Mouse (Mus musculus) embryonic fibroblast, embryonic 13.5 days (primary cell): ENCODE measurements around the gene Slc16a8. TPM values are rescaled to one million over a fixed set of nuclear protein-coding genes. Genes with fewer than 3 reads are reported as not detected.

ENCODE experiments used
- H3K27ac ChIP-seq: 2 replicates; pipeline ENCODE4 v1.5.1; 2012; ENCODE audit warnings: low read length, control low read depth, inconsistent platforms; ENCODE audit not compliant: insufficient read depth
- H3K4me1 ChIP-seq: 2 replicates; pipeline ENCODE4 v1.6.1; 2011; ENCODE audit warnings: low read length; ENCODE audit not compliant: control insufficient read depth, insufficient read depth
- H3K4me3 ChIP-seq: 2 replicates; pipeline ENCODE4 v1.5.1; 2011; ENCODE audit warnings: mild to moderate bottlenecking, control low read depth, low read length; ENCODE audit not compliant: insufficient read depth
- CTCF ChIP-seq: IDR thresholded peaks from 2 replicates; pipeline ENCODE4 v1.5.1; 2011; ENCODE audit warnings: mild to moderate bottlenecking, control low read depth, low read length, moderate library complexity, borderline replicate concordance; ENCODE audit not compliant: insufficient read depth
- POLR2A ChIP-seq: IDR thresholded peaks from 2 replicates; pipeline ENCODE4 v1.6.1; 2011; ENCODE audit warnings: low read depth, mild to moderate bottlenecking, control low read depth, low read length, moderate library complexity
- polyA plus RNA-seq: library from polyadenylated mRNA; stranded (reverse); fragments of >200 nt; gene quantifications from 2 replicates; pipeline ENCODE4 v1.2.4, GENCODE M21; 2011; ENCODE audit warnings: low read depth; ENCODE audit not compliant: missing spikeins, insufficient read length

Gene Slc16a8
- polyA plus RNA-seq, 1 experiment, result not detected

GRCm38 (mm10) chr15:79224685-79225084 is 29.9 kb downstream of the Slc16a8 start:
- TF ChIP-seq CTCF (peak; percentile 57), POLR2A (no peak)
- Histone ChIP-seq H3K4me1 (no peaks in the 10 kb centered on the region), H3K27ac (no peak overlapping the region), H3K4me3 (no peak overlapping the region)

DNA sequence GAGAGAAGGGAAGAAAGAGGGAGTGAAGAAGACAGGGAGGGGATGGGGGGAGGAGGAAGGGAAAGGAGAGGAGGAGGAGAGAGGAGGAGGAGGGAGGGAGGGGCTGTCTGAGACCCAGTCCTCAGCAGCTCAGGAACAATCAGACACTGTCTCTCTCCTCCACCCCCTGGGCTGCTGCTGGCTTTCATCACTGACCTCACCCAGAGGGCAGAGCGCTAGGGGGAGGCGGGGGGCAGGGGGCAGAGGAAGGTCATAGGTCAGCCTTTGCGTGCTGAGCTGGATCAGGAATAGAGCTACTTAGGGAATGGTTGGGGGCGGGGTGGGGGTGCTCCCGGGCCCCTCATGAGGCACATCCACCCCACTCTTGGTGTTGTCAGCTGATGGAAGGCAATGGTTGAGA is 30.9 kb downstream of the Slc16a8 start:
- TF ChIP-seq POLR2A (no peak), CTCF (no peak)
- H3K4me3 ChIP-seq, result no peak overlapping the region
- H3K4me1 ChIP-seq, result no peaks in the 10 kb centered on the region
- no peak overlapping the region for H3K27ac ChIP-seq

DNA sequence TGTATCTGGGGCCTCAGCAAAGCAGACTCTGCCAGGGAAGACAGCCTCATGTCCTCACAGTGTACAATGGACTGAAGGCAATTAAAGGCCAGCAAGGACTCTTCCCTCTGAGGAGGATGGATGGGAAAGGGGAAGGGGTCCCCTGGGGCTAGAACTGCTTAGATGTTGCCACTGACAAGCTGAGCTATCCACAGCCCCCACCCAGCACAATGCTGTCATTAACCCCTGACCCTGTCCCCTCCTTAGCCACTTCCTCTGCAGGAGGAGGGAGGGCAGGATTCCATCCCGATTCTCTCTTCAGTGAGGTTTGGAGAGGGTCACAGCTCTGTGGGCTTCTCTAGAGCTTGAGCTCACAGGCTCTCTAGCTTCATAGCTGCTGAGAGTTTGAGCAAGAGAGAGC is 35.0 kb downstream of the Slc16a8 start:
- H3K4me3 ChIP-seq, result no peak overlapping the region
- H3K27ac ChIP-seq, result no peak overlapping the region
- no peaks in the 10 kb centered on the region for H3K4me1 ChIP-seq
- no peak for TF ChIP-seq POLR2A
- no peak for TF ChIP-seq CTCF

DNA sequence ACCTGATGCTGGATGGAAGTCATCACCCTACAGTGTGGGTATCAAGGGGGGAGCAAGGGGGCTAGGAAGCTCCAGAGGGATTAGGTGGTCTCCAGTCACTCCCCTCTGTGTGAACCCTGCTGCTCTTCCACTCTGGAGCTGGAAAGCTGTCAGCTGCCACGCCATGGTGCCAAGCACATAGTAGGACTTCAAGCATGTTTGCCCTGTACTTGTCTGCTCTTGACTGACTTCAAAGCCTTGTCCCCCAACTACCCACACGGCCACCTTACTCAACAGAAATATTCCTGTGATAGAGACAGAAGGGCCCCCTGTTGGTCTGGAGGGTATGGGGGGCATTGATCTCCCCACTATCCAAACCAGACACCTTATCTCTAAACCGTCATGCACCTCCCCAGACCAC is 38.4 kb downstream of the Slc16a8 start:
- Histone ChIP-seq H3K4me3 (no peak overlapping the region), H3K4me1 (no peaks in the 10 kb centered on the region), H3K27ac (no peak overlapping the region)
- no peak for TF ChIP-seq CTCF
- TF ChIP-seq POLR2A, result no peak

- Histone ChIP-seq H3K4me3 (no peak overlapping the region), H3K4me1 (no peaks in the 10 kb centered on the region), H3K27ac (no peak overlapping the region)
- no peak for TF ChIP-seq POLR2A
- no peak for TF ChIP-seq CTCF
These were observed 41.0 kb downstream of the Slc16a8 start for GRCm38 (mm10) chr15:79213591-79213990.

GRCm38 (mm10) chr15:79212750-79213446 is 41.7 kb downstream of the Slc16a8 start:
- Histone ChIP-seq H3K4me3 (no peak overlapping the region), H3K27ac (no peak overlapping the region), H3K4me1 (no peaks in the 10 kb centered on the region)
- no peak for TF ChIP-seq CTCF
- no peak for TF ChIP-seq POLR2A

DNA sequence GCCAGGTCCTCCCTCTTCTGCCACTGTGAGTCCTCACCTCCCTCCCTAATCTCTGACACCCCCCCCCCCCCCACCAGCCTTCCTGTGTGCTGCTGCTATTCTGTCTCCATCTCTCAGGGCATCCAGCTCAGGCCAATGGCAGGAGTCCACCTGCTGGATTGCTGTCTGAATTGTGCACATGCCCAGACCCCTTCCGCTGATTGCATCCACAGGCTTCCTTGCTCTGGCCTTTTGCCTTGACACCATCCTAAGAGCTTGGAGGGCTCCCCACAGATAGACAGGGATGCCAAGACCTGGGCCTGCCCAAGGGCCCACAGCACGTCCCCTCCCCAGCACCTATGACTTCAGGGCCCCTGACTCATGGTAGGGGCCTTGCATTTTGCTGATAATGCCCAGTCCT is 44.2 kb downstream of the Slc16a8 start:
- Histone ChIP-seq H3K4me1 (no peaks in the 10 kb centered on the region), H3K27ac (no peak overlapping the region), H3K4me3 (no peak overlapping the region)
- TF ChIP-seq POLR2A, result no peak
- no peak for TF ChIP-seq CTCF

GRCm38 (mm10) chr15:79208758-79209439 is 45.7 kb downstream of the Slc16a8 start:
- Histone ChIP-seq H3K27ac (no peak overlapping the region), H3K4me1 (no peaks in the 10 kb centered on the region), H3K4me3 (no peak overlapping the region)
- no peak for TF ChIP-seq CTCF
- no peak for TF ChIP-seq POLR2A

DNA sequence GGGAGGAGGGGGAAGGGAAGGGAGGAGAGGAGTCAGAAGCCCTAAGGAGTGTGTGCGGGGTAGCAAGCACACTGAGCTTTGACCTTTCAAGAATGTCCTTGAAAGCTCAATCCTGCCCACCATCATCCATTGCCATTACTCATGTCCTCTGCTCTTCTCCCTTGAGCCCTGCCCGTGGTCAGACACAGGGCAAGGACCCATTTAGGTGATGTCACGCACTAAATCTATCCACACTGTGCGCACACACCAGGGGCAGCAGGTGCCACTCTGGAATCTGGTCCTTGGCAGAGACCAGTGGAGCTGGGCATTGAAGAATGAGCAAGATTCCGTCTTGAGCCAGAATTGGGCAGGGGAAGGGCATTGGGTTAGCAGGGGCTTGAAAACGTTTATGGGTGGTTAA is 46.4 kb downstream of the Slc16a8 start:
- TF ChIP-seq POLR2A (no peak), CTCF (no peak)
- no peaks in the 10 kb centered on the region for H3K4me1 ChIP-seq
- no peak overlapping the region for H3K27ac ChIP-seq
- no peak overlapping the region for H3K4me3 ChIP-seq

GRCm38 (mm10) chr15:79202575-79202974 is 52.0 kb downstream of the Slc16a8 start:
- H3K27ac ChIP-seq, result no peak overlapping the region
- no peak overlapping the region for H3K4me3 ChIP-seq
- TF ChIP-seq CTCF, result no peak
- TF ChIP-seq POLR2A, result no peak
- no peaks in the 10 kb centered on the region for H3K4me1 ChIP-seq

- H3K4me3 ChIP-seq, result no peak overlapping the region
- no peak for TF ChIP-seq POLR2A
- no peak for TF ChIP-seq CTCF
- no peaks in the 10 kb centered on the region for H3K4me1 ChIP-seq
- no peak overlapping the region for H3K27ac ChIP-seq
These were observed 52.9 kb downstream of the Slc16a8 start for GRCm38 (mm10) chr15:79201491-79202150.

Other genes with a start within 250 kb of the Slc16a8 start
- gene H1f0, start 226.3 kb downstream of the Slc16a8 start, polyA plus RNA-seq, result 107 and 206 TPM in 2 replicates
- not detected in 2 replicates for gene Galr3, start 212.9 kb downstream of the Slc16a8 start, polyA plus RNA-seq
- 10.4 and 13.8 TPM in 2 replicates for gene Ankrd54, start 191.9 kb downstream of the Slc16a8 start, polyA plus RNA-seq
- gene Eif3l, start 179.6 kb downstream of the Slc16a8 start, polyA plus RNA-seq, result 247 and 268 TPM in 2 replicates
- 17.0 and 27.4 TPM in 2 replicates for gene Micall1, start 145.9 kb downstream of the Slc16a8 start, polyA plus RNA-seq
- gene Polr2f, start 113.8 kb downstream of the Slc16a8 start, polyA plus RNA-seq, result 82.7 and 96.6 TPM in 2 replicates
- 1.7 and 2.2 TPM in 2 replicates for gene 1700088E04Rik, start 113.5 kb downstream of the Slc16a8 start, polyA plus RNA-seq
- 1.0 TPM in 1 of 2 replicates, not detected in the other for gene Sox10, start 89.5 kb downstream of the Slc16a8 start, polyA plus RNA-seq
- gene Pick1, start 25.6 kb downstream of the Slc16a8 start, polyA plus RNA-seq, result 11.7 and 15.2 TPM in 2 replicates
- gene Gm49486, start 25.4 kb downstream of the Slc16a8 start, polyA plus RNA-seq, result 0.72 and 0.77 TPM in 2 replicates
- 0.23 TPM in 1 of 2 replicates, not detected in the other for gene Baiap2l2, start 30.8 kb upstream of the Slc16a8 start, polyA plus RNA-seq
- 7.4 and 11.3 TPM in 2 replicates for gene Pla2g6, start 73.6 kb upstream of the Slc16a8 start, polyA plus RNA-seq
- 11.7 and 13.8 TPM in 2 replicates for gene Maff, start 91.9 kb upstream of the Slc16a8 start, polyA plus RNA-seq
- gene Tmem184b, start 148.8 kb upstream of the Slc16a8 start, polyA plus RNA-seq, result 82.2 and 98.9 TPM in 2 replicates
- 62.7 and 78.9 TPM in 2 replicates for gene Csnk1e, start 200.8 kb upstream of the Slc16a8 start, polyA plus RNA-seq